Mouse (Mus musculus) stomach, postnatal 0 days (tissue): ENCODE data around the gene Susd4. TPM values are rescaled to one million over a fixed set of nuclear protein-coding genes. Genes with fewer than 3 reads are reported as not detected.

Experiments used
- ATAC-seq: fragments of 200-750 bp; cut with Nextera tagmentation; 2 replicates; pipeline ENCODE4 v1.8.0; 2017; ENCODE audit not compliant: low FRiP score, low TSS enrichment
- DNase-seq: peaks from one replicate; pipeline ENCODE4 v3.0.0-alpha.2; 2016; ENCODE audit warnings: low spot score
- H3K27ac ChIP-seq: fragments of 300-500 bp; sonication (generic); replicated peaks from 2 replicates; pipeline ENCODE4 v1.5.1; 2014; ENCODE audit warnings: mild to moderate bottlenecking, control low read depth
- H3K27me3 ChIP-seq: fragments of 300-500 bp; sonication (generic); 2 replicates; pipeline ENCODE4 v1.6.1; 2014; ENCODE audit warnings: low read length; ENCODE audit not compliant: control insufficient read depth, insufficient read depth
- H3K36me3 ChIP-seq: fragments of 300-500 bp; sonication (generic); 2 replicates; pipeline ENCODE4 v1.6.1; 2014; ENCODE audit warnings: low read length, mixed read lengths; ENCODE audit not compliant: control insufficient read depth, insufficient read depth
- H3K4me1 ChIP-seq: fragments of 300-500 bp; sonication (generic); replicated peaks from 2 replicates; pipeline ENCODE4 v1.6.1; 2014; ENCODE audit warnings: antibody characterized with exemption; ENCODE audit not compliant: control insufficient read depth, insufficient read depth
- H3K4me2 ChIP-seq: fragments of 300-500 bp; sonication (generic); replicated peaks from 2 replicates; pipeline ENCODE4 v1.6.1; 2014; ENCODE audit warnings: low read depth, mild to moderate bottlenecking, control low read depth, moderate library complexity
- H3K4me3 ChIP-seq: fragments of 300-500 bp; sonication (generic); 2 replicates; pipeline ENCODE4 v1.5.1; 2014; ENCODE audit warnings: low read depth, low read length, control low read depth
- H3K9ac ChIP-seq: fragments of 300-500 bp; sonication (generic); 2 replicates; pipeline ENCODE4 v1.6.1; 2014; ENCODE audit warnings: mild to moderate bottlenecking, low read length, control low read depth, mixed read lengths
- H3K9me3 ChIP-seq: fragments of 300-500 bp; sonication (generic); 2 replicates; pipeline ENCODE4 v1.6.1; 2016; ENCODE audit warnings: low read length; ENCODE audit not compliant: control insufficient read depth
- CTCF ChIP-seq: IDR thresholded peaks from 2 replicates; pipeline ENCODE4 v1.5.1; 2016; ENCODE audit warnings: antibody characterized with exemption, low read depth, mild to moderate bottlenecking, moderate library complexity
- EP300 ChIP-seq: optimal IDR thresholded peaks from 2 replicates; pipeline ENCODE3; 2016; ENCODE audit warnings: antibody characterized with exemption
- WGBS: fragments of 180-500 bp; shearing (Covaris S2); extraction: QIAGEN DNeasy Blood & Tissue Kit; methylation state at CpG from one replicate; pipeline ENCODE4 v1.1.7; 2014; 5-methylcytosine and 5-hydroxymethylcytosine counted together
- polyA plus RNA-seq: library from polyadenylated mRNA; unstranded; fragments of >200 nt; fragmentation: Nextera tagmentation; extraction: Ambion mirVana; gene quantifications from 2 replicates; pipeline ENCODE4 v1.2.1, GENCODE M21; 2015

The Susd4 gene
- polyA plus RNA-seq, 1 experiment from 2014 or later: 8.2 TPM

DNA sequence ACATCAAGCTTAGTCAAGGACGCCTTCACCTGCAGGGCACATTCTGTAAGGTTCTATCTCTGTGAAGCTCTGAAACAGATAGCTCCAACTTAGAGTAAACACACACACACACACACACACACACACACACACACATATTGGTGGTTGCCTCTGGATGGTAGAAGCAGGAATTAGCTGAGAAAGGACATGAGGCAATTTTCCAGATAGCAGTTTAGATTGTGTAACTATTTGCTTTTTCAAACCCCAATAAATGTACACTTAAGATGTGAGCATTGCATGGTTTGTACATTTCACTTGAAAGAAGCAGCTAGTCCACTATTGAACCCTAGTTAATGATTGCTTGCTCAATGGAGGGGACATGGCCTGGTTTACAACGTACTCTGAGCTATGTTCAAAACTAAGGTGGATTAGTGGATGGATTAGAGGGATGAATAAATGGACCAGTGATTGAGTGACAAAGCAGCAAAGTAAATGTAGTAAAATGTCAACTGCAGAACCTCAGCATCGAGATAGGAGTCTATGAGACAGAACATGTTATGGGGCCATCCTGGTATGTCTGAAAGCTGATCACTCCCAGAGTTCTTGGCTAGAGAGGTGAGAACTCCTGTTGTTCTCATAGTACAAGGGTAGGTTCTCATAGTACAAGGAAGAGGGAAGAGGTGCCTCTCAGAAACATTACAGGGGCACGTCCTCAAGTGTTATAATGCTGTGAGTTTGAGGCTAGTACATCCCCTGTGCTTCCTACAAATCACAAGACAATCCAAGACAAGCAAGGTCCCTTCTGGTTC lies 150.7 kb downstream of the Susd4 start:
- Histone ChIP-seq H3K27ac (no peak overlapping the region), H3K36me3 (no peaks in the 10 kb centered on the region), H3K9me3 (no peaks in the 10 kb centered on the region), H3K9ac (no peak overlapping the region), H3K27me3 (no peaks in the 10 kb centered on the region), H3K4me3 (no peak overlapping the region), H3K4me2 (no peak overlapping the region), H3K4me1 (no peaks in the 10 kb centered on the region)
- WGBS: 47% methylated on average over 4 of the region's 4 CpGs
- TF ChIP-seq EP300 (no peak), CTCF (no peak)
- ATAC-seq (0 out of 2 replicates have a peak, but pooled peaks have one; percentile 55), DNase-seq (no peak)

GRCm38 (mm10) chr1:182916166-182916565 lies 152.5 kb downstream of the Susd4 start:
- H3K9ac ChIP-seq: no peak overlapping the region
- H3K36me3 ChIP-seq: no peaks in the 10 kb centered on the region
- no peak overlapping the region for H3K27ac ChIP-seq
- H3K27me3 ChIP-seq: no peaks in the 10 kb centered on the region
- DNase-seq (no peak), ATAC-seq (no peak)
- H3K4me2 ChIP-seq: no peak overlapping the region
- no peak overlapping the region for H3K4me3 ChIP-seq
- WGBS: 93% methylated on average over 5 of the region's 5 CpGs
- H3K4me1 ChIP-seq: no peaks in the 10 kb centered on the region
- no peaks in the 10 kb centered on the region for H3K9me3 ChIP-seq
- no peak for TF ChIP-seq CTCF
- no peak for TF ChIP-seq EP300

DNA sequence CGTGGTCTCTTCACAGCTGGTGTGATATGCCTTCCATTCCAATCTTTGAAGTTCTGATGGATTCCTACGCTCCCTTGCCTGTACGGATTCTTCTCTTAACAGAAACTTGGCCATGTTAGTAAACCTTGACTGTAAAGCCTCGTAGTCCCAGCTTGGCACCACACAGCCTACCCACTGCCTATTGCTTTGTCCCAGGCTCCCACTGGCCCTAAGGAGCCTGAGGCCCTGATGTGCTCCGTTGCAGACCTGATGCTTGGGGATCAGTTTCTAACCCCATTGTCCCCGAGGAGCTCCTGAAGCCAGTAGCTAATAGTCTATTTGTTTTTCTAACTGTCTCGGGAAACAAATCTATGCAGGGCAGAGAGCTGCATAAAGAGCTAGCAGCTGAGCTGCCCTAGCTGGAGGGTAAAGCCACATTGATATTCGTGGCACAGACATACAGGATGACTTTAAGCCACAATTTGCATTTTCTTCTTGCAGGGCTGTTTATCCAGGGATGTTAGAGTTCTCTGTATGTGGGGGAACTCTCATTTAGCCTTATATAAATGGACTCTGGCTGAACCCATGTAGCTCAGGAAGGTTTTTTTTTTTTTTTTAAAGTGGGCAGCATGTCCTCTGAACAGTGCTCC lies 155.2 kb downstream of the Susd4 start:
- Histone ChIP-seq H3K9ac (no peak overlapping the region), H3K4me3 (no peak overlapping the region), H3K4me1 (no peaks in the 10 kb centered on the region), H3K27ac (no peak overlapping the region), H3K36me3 (no peaks in the 10 kb centered on the region), H3K9me3 (no peaks in the 10 kb centered on the region), H3K4me2 (no peak overlapping the region), H3K27me3 (no peaks in the 10 kb centered on the region)
- ATAC-seq: no peak
- WGBS: 54% methylated on average over 8 of the region's 8 CpGs
- no peak for DNase-seq
- TF ChIP-seq CTCF: no peak
- TF ChIP-seq EP300: no peak

DNA sequence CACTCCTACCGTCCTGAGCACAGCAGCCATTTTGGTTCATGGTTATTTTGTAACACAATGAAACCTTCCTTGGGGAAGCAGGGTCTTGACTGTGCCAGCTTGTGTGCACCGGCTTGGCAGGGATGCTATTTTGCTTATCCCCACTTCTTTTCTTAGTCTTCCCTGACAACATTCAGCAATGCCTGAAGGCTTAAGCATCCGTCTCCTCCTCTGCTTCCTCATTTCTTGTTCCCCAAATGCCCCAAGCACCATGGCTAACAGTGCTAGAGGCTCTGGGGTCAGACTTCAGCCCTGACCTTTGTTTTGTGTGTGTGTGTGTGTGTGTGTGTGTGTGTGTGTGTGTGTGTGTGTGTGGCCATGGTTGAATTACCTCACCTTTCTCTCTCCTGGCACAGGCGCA lies 159.2 kb downstream of the Susd4 start:
- Histone ChIP-seq H3K4me2 (no peak overlapping the region), H3K36me3 (no peaks in the 10 kb centered on the region), H3K9me3 (no peaks in the 10 kb centered on the region), H3K4me3 (no peak overlapping the region), H3K27ac (no peak overlapping the region), H3K9ac (no peak overlapping the region), H3K27me3 (no peaks in the 10 kb centered on the region), H3K4me1 (no peaks in the 10 kb centered on the region)
- TF ChIP-seq EP300: no peak
- TF ChIP-seq CTCF: no peak
- no peak for ATAC-seq
- WGBS: 77% methylated on average over 4 of the region's 4 CpGs
- DNase-seq: no peak

DNA sequence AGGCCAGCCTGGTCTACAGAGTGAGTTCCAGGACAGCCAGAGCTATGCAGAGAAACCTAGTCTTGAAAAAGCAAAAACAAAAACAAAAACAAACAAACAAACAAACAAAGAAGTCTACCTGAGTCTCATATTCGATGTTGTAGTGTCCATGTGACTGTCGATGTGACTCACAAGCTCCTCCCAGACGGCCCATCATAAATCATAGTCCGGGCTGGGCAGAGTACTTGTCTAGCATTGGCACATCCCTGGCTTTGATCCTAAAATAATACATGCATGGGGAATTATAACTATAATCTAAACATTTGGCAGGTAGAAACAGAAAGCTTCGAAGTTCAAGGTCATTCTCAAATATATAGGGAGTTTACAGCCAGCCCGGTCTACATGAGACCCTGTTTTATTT lies 162.8 kb downstream of the Susd4 start:
- Histone ChIP-seq H3K4me2 (no peak overlapping the region), H3K9ac (no peak overlapping the region), H3K27ac (no peak overlapping the region), H3K36me3 (no peaks in the 10 kb centered on the region), H3K9me3 (no peaks in the 10 kb centered on the region), H3K27me3 (no peaks in the 10 kb centered on the region), H3K4me3 (no peak overlapping the region), H3K4me1 (no peaks in the 10 kb centered on the region)
- DNase-seq: no peak
- TF ChIP-seq EP300: no peak
- TF ChIP-seq CTCF: no peak
- no peak for ATAC-seq
- 77% methylated on average over 6 of the region's 6 CpGs for WGBS
